Comparison of ENCODE assay signal across 8 mouse cellular contexts in genomic region chr6:7847890-7848508, GRCm38 (mm10). TPM values are rescaled to one million over a fixed set of nuclear protein-coding genes. Genes with fewer than 3 reads are reported as not detected.
DNase-seq lines count a peak whose midpoint lies in the region; ATAC-seq and TF ChIP-seq lines count a peak whose summit lies in the region.

No protein-coding gene starts in this region.

- peaks cover 9% of the 10 kb centered on the region for H3K4me1 ChIP-seq in lung, embryonic 16.5 days (replicated peaks; ENCODE audit: control insufficient read depth, insufficient read depth, low read length)
- peaks cover 12% of the 10 kb centered on the region; the same call in 1 of the 2 replicates for H3K4me1 ChIP-seq in embryonic facial prominence, embryonic 14.5 days (ENCODE audit: control insufficient read depth, insufficient read depth, low read length)
- H3K4me1 ChIP-seq in megakaryocyte, embryonic 14.5 days: peaks cover 67% of the 10 kb centered on the region

- ATAC-seq in lung, embryonic 16.5 days (ENCODE audit: low read depth): no peak
- ATAC-seq in embryonic facial prominence, embryonic 14.5 days (ENCODE audit: low read depth): no peak

- H3K27ac ChIP-seq in lung, embryonic 16.5 days (ENCODE audit: low read length): no peak overlapping the region
- H3K27ac ChIP-seq in embryonic facial prominence, embryonic 14.5 days (replicated peaks; ENCODE audit: low read depth, low read length): no peak overlapping the region
- no peak overlapping the region for H3K27ac ChIP-seq in left cerebral cortex, adult 2 months

- H3K36me3 ChIP-seq in lung, embryonic 16.5 days (ENCODE audit: control insufficient read depth, insufficient read depth, low read length): no peaks in the 10 kb centered on the region
- H3K36me3 ChIP-seq in embryonic facial prominence, embryonic 14.5 days (ENCODE audit: control insufficient read depth, insufficient read depth, low read length): no peaks in the 10 kb centered on the region
- peaks cover 11% of the 10 kb centered on the region for H3K36me3 ChIP-seq in megakaryocyte, embryonic 14.5 days (replicated peaks; ENCODE audit: low read length)

- no peak for TF ChIP-seq CTCF in left cerebral cortex, adult 2 months (IDR thresholded peaks at IDR 0.05)

- H3K27me3 ChIP-seq in lung, embryonic 16.5 days (ENCODE audit: control insufficient read depth, insufficient read depth, low read depth, low read length): no peaks in the 10 kb centered on the region
- H3K27me3 ChIP-seq in embryonic facial prominence, embryonic 14.5 days (replicated peaks; ENCODE audit: control insufficient read depth, insufficient read depth, low read length): no peaks in the 10 kb centered on the region
- no peaks in the 10 kb centered on the region for H3K27me3 ChIP-seq in megakaryocyte, embryonic 14.5 days (replicated peaks)

- intact Hi-C loops in left cerebral cortex, adult 2 months (cut with DNase I): no loop called here
- intact Hi-C loops in gastrocnemius, postnatal 14 days (cut with DNase I; ENCODE audit: low total_unique reads): loop anchor here (10.0 kb wide), 1 partner anchor 117 kb away; no protein-coding TSS in a partner anchor

- H3K9ac ChIP-seq in lung, embryonic 16.5 days (ENCODE audit: low read length): no peak overlapping the region
- no peak overlapping the region for H3K9ac ChIP-seq in embryonic facial prominence, embryonic 14.5 days (ENCODE audit: low read depth, low read length)

- H3K4me2 ChIP-seq in lung, embryonic 16.5 days (ENCODE audit: low read depth, low read length): peak overlapping the region; percentile 5; the same call in 1 of the 2 replicates
- H3K4me2 ChIP-seq in embryonic facial prominence, embryonic 14.5 days (ENCODE audit: low read depth, low read length): 0 out of 2 replicates have a peak overlapping the region, but pooled peaks have one; percentile 37

- no peak overlapping the region for H3K4me3 ChIP-seq in lung, embryonic 16.5 days (ENCODE audit: low read length)
- no peak overlapping the region for H3K4me3 ChIP-seq in embryonic facial prominence, embryonic 14.5 days (ENCODE audit: low read depth, low read length)
- peak overlapping the region; percentile 95 for H3K4me3 ChIP-seq in megakaryocyte, embryonic 14.5 days (replicated peaks)
- H3K4me3 ChIP-seq in left cerebral cortex, adult 2 months: no peak overlapping the region

- DNase-seq in adrenal gland, adult 2 months: peak; percentile 57
- DNase-seq in adrenal gland, postnatal 4 days (ENCODE audit: low spot score in 2 of 2): no peak
- DNase-seq in lung, postnatal 10 days: no peak
- no peak for DNase-seq in embryonic facial prominence, embryonic 14.5 days (ENCODE audit: low spot score)
- DNase-seq in left cerebral cortex, adult 2 months (ENCODE audit: extremely low spot score in 1 of 2, low spot score in 2 of 2): no peak
- no peak for DNase-seq in gastrocnemius, postnatal 14 days

- no peaks in the 10 kb centered on the region for H3K9me3 ChIP-seq in lung, embryonic 16.5 days (ENCODE audit: control insufficient read depth, low read length)
- H3K9me3 ChIP-seq in embryonic facial prominence, embryonic 14.5 days (ENCODE audit: control insufficient read depth, low read length): no peaks in the 10 kb centered on the region
- no peaks in the 10 kb centered on the region for H3K9me3 ChIP-seq in megakaryocyte, embryonic 14.5 days

- 49% methylated on average over 6 of the region's 6 CpGs for WGBS in lung, embryonic 16.5 days
- WGBS in embryonic facial prominence, embryonic 14.5 days: 63% methylated on average over 6 of the region's 6 CpGs

RNA-seq across cellular contexts. Expression of gene C1galt1, which starts 3.4 kb away (rescaled TPM):
- 10 to 100 TPM; 24.2 to 41.7 TPM for total RNA-seq in adrenal gland, adult 2 months (2021)
- 1.9 and 2.7 TPM in 2 replicates for polyA plus RNA-seq in adrenal gland, adult 2 months (2012; rRNA removed)
- 10 to 100 TPM; 22.3 to 24.6 TPM for total RNA-seq in adrenal gland, postnatal 4 days (2021)
- 4.1 and 4.6 TPM in 2 replicates for polyA plus RNA-seq in lung, embryonic 16.5 days (2015; fragmentation: Nextera tagmentation; extraction: Ambion mirVana)
- 6.1 and 6.8 TPM in 2 replicates for polyA plus RNA-seq in embryonic facial prominence, embryonic 14.5 days (2014; fragmentation: Nextera tagmentation; extraction: Ambion mirVana)
- polyA plus RNA-seq in megakaryocyte, embryonic 14.5 days (2012; ENCODE audit: insufficient read depth, low replicate concordance): 1.5 and 1.9 TPM in 2 replicates
- 10 to 100 TPM; 12.4 to 13.7 TPM for total RNA-seq in left cerebral cortex, adult 2 months (2021)
- total RNA-seq in gastrocnemius, postnatal 14 days (2021): 10 to 100 TPM; 11.3 to 11.9 TPM
